Mouse (Mus musculus): ENCODE measurements around the gene Snrpa1. TPM values are rescaled to one million over a fixed set of nuclear protein-coding genes. Genes with fewer than 3 reads are reported as not detected.
A peak's percentile ranks its signal among the peaks of the same experiment; 100 is the strongest.
"Not testable (repeated sequence)": the region's sequence is repeated elsewhere in the genome, so short reads cannot be mapped to it uniquely, and the experiment has no call there.

Snrpa1 gene
- polyA plus RNA-seq, 1 experiment from 2014 or later: 124 TPM

GRCm38 (mm10) chr7:66043552-66044459, 15.0 kb upstream of the Snrpa1 start, which contains the start of gene Gm45213:
TSS of gene Gm45213 (plus strand) at chr7:66043602.
- ATAC-seq (ENCODE audit: low FRiP score) (peak; percentile 61), DNase-seq (ENCODE audit: low spot score) (peak; percentile 47)

GRCm38 (mm10) chr7:66044617-66045016, 14.2 kb upstream of the Snrpa1 start:
- no peaks in the 10 kb centered on the region for H3K36me3 ChIP-seq (replicated peaks; ENCODE audit: control insufficient read depth, insufficient read depth)
- H3K27me3 ChIP-seq (ENCODE audit: control insufficient read depth, insufficient read depth, low read length): no peaks in the 10 kb centered on the region
- H3K4me3 ChIP-seq (replicated peaks; ENCODE audit: low read length): no peak overlapping the region
- H3K4me1 ChIP-seq (replicated peaks; ENCODE audit: control insufficient read depth, insufficient read depth, low read length): peaks cover 15% of the 10 kb centered on the region
- no peak overlapping the region for H3K9ac ChIP-seq
- no peak overlapping the region for H3K27ac ChIP-seq
- 27% methylated on average over 9 of the region's 9 CpGs for WGBS
- H3K4me2 ChIP-seq (replicated peaks): no peak overlapping the region
- peak; percentile 40 for DNase-seq (ENCODE audit: low spot score)
- ATAC-seq (ENCODE audit: low FRiP score): 0 out of 2 replicates have a peak, but pooled peaks have one; percentile 9
- H3K9me3 ChIP-seq (ENCODE audit: control insufficient read depth, low read length): no peaks in the 10 kb centered on the region

More at GRCm38 (mm10) chr7:66043552-66044459, 15.0 kb upstream of the Snrpa1 start, which contains the start of gene Gm45213:
- no peak within 1 kb of the TSS for H3K9ac ChIP-seq
- peaks cover 15% of the 10 kb centered on the region for H3K4me1 ChIP-seq (replicated peaks; ENCODE audit: control insufficient read depth, insufficient read depth, low read length)
- H3K4me3 ChIP-seq (replicated peaks; ENCODE audit: low read length): no peak within 1 kb of the TSS
- H3K9me3 ChIP-seq (ENCODE audit: control insufficient read depth, low read length): no peaks in the 10 kb centered on the region
- no peaks in the 10 kb centered on the region for H3K27me3 ChIP-seq (ENCODE audit: control insufficient read depth, insufficient read depth, low read length)
- no peak within 1 kb of the TSS for H3K4me2 ChIP-seq (replicated peaks)
- 73% methylated on average over 10 of the region's 10 CpGs for WGBS
- H3K36me3 ChIP-seq (replicated peaks; ENCODE audit: control insufficient read depth, insufficient read depth): no peaks in the 10 kb centered on the region
- 0 out of 2 replicates have a peak within 1 kb of the TSS, but pooled peaks have one; percentile 0 for H3K27ac ChIP-seq

DNA sequence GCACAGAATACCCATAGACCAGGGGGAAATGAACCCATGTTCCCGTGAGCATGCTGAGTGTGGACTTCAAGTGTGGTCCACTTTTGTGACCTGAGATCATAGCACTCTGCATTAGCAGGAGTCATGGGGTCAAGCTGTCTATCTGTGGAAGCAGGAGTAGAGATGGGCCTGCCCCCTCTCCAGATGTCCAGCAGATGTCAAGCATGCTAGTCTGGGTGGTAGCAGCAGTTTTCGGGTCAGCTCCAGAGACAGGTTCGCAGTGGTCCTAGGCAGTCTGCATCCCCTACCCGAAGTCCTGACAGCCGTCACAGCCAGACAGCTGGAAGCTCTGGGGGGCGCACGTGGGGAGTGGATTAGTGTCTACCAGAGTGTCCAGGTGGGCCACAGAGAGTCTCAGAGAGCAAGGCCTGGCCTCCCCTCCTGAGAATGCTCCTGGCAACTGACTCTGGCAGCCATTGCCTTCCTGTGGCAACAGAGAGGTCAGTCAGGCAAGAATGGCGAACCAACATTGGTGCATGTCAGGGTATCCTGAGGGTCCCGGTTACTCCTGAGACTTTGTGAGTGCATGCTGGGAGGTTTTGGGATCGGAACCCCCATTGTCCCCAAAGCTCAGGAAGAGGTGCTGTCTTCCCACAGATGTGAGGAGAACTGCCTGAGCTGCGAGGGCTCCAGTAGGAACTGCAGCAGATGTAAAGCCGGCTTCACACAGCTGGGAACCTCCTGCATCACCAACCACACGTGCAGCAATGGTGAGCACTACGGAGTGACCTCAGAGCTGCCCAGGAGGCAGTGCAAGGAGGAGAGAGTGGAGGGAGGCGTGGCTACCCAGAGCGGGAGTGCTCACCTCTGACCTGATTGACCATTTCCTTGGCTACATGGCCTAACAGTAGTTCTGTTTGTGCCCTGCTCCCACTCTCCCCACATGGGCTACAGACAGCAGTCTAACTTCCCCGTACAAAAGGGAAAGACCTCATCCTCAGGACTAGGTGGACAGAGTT, 11.6 kb upstream of the Snrpa1 start:
- Histone ChIP-seq H3K9me3 (ENCODE audit: control insufficient read depth, low read length) (no peaks in the 10 kb centered on the region), H3K4me2 (replicated peaks) (no peak overlapping the region), H3K4me1 (replicated peaks; ENCODE audit: control insufficient read depth, insufficient read depth, low read length) (peaks cover 15% of the 10 kb centered on the region), H3K9ac (no peak overlapping the region), H3K27ac (no peak overlapping the region), H3K36me3 (replicated peaks; ENCODE audit: control insufficient read depth, insufficient read depth) (no peaks in the 10 kb centered on the region), H3K4me3 (replicated peaks; ENCODE audit: low read length) (no peak overlapping the region), H3K27me3 (ENCODE audit: control insufficient read depth, insufficient read depth, low read length) (no peaks in the 10 kb centered on the region)
- ATAC-seq (ENCODE audit: low FRiP score) (no peak), DNase-seq (ENCODE audit: low spot score) (no peak)
- WGBS: 63% methylated on average over 17 of the region's 17 CpGs

- Histone ChIP-seq H3K9me3 (ENCODE audit: control insufficient read depth, low read length) (no peaks in the 10 kb centered on the region), H3K4me1 (replicated peaks; ENCODE audit: control insufficient read depth, insufficient read depth, low read length) (peaks cover 15% of the 10 kb centered on the region), H3K4me2 (replicated peaks) (no peak overlapping the region), H3K9ac (no peak overlapping the region), H3K36me3 (replicated peaks; ENCODE audit: control insufficient read depth, insufficient read depth) (no peaks in the 10 kb centered on the region), H3K27me3 (ENCODE audit: control insufficient read depth, insufficient read depth, low read length) (no peaks in the 10 kb centered on the region), H3K27ac (no peak overlapping the region), H3K4me3 (replicated peaks; ENCODE audit: low read length) (no peak overlapping the region)
- no peak for DNase-seq (ENCODE audit: low spot score)
- 81% methylated on average over 4 of the region's 4 CpGs for WGBS
- ATAC-seq (ENCODE audit: low FRiP score): no peak
Measured at GRCm38 (mm10) chr7:66047975-66048374, 10.8 kb upstream of the Snrpa1 start.

GRCm38 (mm10) chr7:66048446-66049230, 10.2 kb upstream of the Snrpa1 start:
- Histone ChIP-seq H3K27ac (no peak overlapping the region), H3K9ac (no peak overlapping the region), H3K4me2 (replicated peaks) (no peak overlapping the region), H3K9me3 (ENCODE audit: control insufficient read depth, low read length) (no peaks in the 10 kb centered on the region), H3K4me3 (replicated peaks; ENCODE audit: low read length) (no peak overlapping the region), H3K27me3 (ENCODE audit: control insufficient read depth, insufficient read depth, low read length) (no peaks in the 10 kb centered on the region), H3K36me3 (replicated peaks; ENCODE audit: control insufficient read depth, insufficient read depth) (no peaks in the 10 kb centered on the region), H3K4me1 (replicated peaks; ENCODE audit: control insufficient read depth, insufficient read depth, low read length) (peaks cover 15% of the 10 kb centered on the region)
- ATAC-seq (ENCODE audit: low FRiP score): no peak
- no peak for DNase-seq (ENCODE audit: low spot score)
- WGBS: 81% methylated on average over 12 of the region's 12 CpGs

GRCm38 (mm10) chr7:66053946-66054483, 4.8 kb upstream of the Snrpa1 start:
- Histone ChIP-seq H3K27me3 (ENCODE audit: control insufficient read depth, insufficient read depth, low read length) (no peaks in the 10 kb centered on the region), H3K4me1 (replicated peaks; ENCODE audit: control insufficient read depth, insufficient read depth, low read length) (no peaks in the 10 kb centered on the region), H3K4me2 (replicated peaks) (no peak overlapping the region), H3K36me3 (replicated peaks; ENCODE audit: control insufficient read depth, insufficient read depth) (no peaks in the 10 kb centered on the region), H3K27ac (no peak overlapping the region), H3K9me3 (ENCODE audit: control insufficient read depth, low read length) (no peaks in the 10 kb centered on the region), H3K4me3 (replicated peaks; ENCODE audit: low read length) (no peak overlapping the region), H3K9ac (no peak overlapping the region)
- ATAC-seq (ENCODE audit: low FRiP score) (no peak), DNase-seq (ENCODE audit: low spot score) (no peak)
- WGBS: 88% methylated on average over 4 of the region's 4 CpGs

GRCm38 (mm10) chr7:66055356-66055755, 3.4 kb upstream of the Snrpa1 start:
- WGBS: 10% methylated on average over 2 of the region's 2 CpGs
- not testable (repeated sequence) for H3K36me3 ChIP-seq (replicated peaks; ENCODE audit: control insufficient read depth, insufficient read depth); H3K27ac ChIP-seq; H3K4me2 ChIP-seq (replicated peaks); H3K9ac ChIP-seq; H3K27me3 ChIP-seq (ENCODE audit: control insufficient read depth, insufficient read depth, low read length); ATAC-seq (ENCODE audit: low FRiP score); H3K4me3 ChIP-seq (replicated peaks; ENCODE audit: low read length); H3K9me3 ChIP-seq (ENCODE audit: control insufficient read depth, low read length); H3K4me1 ChIP-seq (replicated peaks; ENCODE audit: control insufficient read depth, insufficient read depth, low read length)
- peak; percentile 77 for DNase-seq (ENCODE audit: low spot score)

- H3K9me3 ChIP-seq (ENCODE audit: control insufficient read depth, low read length): no peaks in the 10 kb centered on the region
- WGBS: under 1% methylated on average over 59 of the region's 64 CpGs
- peaks cover 30% of the 10 kb centered on the region for H3K36me3 ChIP-seq (replicated peaks; ENCODE audit: control insufficient read depth, insufficient read depth)
- peak overlapping the region; percentile 56; the same call in 1 of the 2 replicates for H3K27ac ChIP-seq
- peak overlapping the region; percentile 80 for H3K4me3 ChIP-seq (replicated peaks; ENCODE audit: low read length)
- H3K4me2 ChIP-seq (replicated peaks): peak overlapping the region; percentile 84
- no peaks in the 10 kb centered on the region for H3K27me3 ChIP-seq (ENCODE audit: control insufficient read depth, insufficient read depth, low read length)
- ATAC-seq (ENCODE audit: low FRiP score): peak; percentile 95
- peaks cover 12% of the 10 kb centered on the region for H3K4me1 ChIP-seq (replicated peaks; ENCODE audit: control insufficient read depth, insufficient read depth, low read length)
- H3K9ac ChIP-seq: peak overlapping the region; percentile 88
- peak; percentile 86 for DNase-seq (ENCODE audit: low spot score)
Measured at GRCm38 (mm10) chr7:66060066-66060956, 1.5 kb downstream of the Snrpa1 start.

Data from hindbrain, embryonic 14.5 days (tissue).